Mouse (Mus musculus): ENCODE measurements around the gene Cd47.

DNA sequence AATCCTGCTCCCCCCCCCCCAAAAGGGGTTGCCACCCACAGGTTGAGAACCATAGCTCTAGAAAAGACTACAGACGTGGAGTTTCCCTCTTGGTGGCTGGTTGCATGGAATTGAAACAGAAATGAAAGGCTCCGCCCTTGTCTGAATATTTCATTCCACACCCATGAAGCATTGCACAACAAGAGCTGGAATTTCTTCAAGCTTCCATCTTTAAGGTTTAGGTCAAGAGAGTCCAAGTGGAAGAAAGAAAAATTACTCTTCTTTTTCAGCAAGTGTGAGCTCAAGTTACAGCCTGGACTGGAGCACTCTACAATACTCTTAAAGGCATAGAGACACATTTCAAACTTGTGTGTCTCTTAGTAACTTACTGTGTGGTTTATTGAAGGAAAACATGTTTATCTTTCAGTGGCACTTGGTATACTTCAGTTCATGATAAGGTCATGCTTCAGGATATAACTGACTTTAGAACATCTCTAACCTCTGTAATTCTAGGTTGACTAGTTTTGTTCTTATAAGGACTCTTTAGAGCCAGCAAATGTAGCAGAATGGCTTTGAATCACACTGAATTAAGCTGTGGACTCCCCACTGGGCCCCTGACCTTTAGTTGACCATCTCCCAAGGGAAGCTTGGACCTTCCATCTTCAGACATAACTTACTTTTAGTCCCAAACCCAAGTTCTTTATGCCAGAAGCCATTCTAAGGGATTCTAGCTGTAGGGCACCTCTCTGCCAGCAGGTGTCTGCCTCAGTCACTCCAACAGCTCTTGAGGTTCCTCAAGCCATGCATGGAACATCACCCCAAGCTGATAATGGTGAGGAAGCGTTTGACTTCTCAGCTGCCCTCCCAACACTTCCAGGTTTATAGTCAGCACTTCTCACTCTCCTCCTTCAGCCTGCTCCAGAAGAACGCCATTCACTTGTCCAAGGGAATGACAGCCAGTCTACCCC, 58.8 kb downstream of the Cd47 start:
- TF ChIP-seq CTCF (conservative IDR thresholded peaks at IDR 0.05; ENCODE audit: low read length) (no peak), POU5F1 (IDR thresholded peaks at IDR 0.05; ENCODE audit: borderline replicate concordance, low read length) (no peak)

Measured in E14TG2a.4 (cell line).